Mouse (Mus musculus) cerebellum, adult 11 months (tissue): Measurements from ENCODE around the gene Creb3l4.
A peak's percentile ranks its signal among the peaks of the same experiment; 100 is the strongest.
"Not testable (repeated sequence)": the region's sequence is repeated elsewhere in the genome, so short reads cannot be mapped to it uniquely, and the experiment has no call there.

Source experiments
- DNase-seq: peaks from one replicate; pipeline ENCODE4 v3.0.0; 2022

The Creb3l4 gene

GRCm38 (mm10) chr3:90242984-90243775, at the start of gene Creb3l4:
Creb3l4 (minus strand) TSS chr3:90243512.
- no peak for DNase-seq

- peak; percentile 99 for DNase-seq
These were observed 49.3 kb upstream of the Creb3l4 start, which contains the start of gene Gatad2b for GRCm38 (mm10) chr3:90292345-90293275. Gatad2b (plus strand) TSS chr3:90293178.

GRCm38 (mm10) chr3:90291982-90292344, 48.7 kb upstream of the Creb3l4 start:
- DNase-seq = no peak

- no peak for DNase-seq
These were observed 47.3 kb upstream of the Creb3l4 start for GRCm38 (mm10) chr3:90290602-90291001.

- not testable (repeated sequence) for DNase-seq
These were observed 46.1 kb upstream of the Creb3l4 start for GRCm38 (mm10) chr3:90289403-90289802.

- no peak for DNase-seq
These were observed 40.8 kb upstream of the Creb3l4 start for GRCm38 (mm10) chr3:90284150-90284549.

GRCm38 (mm10) chr3:90280708-90281107, 37.4 kb upstream of the Creb3l4 start:
- no peak for DNase-seq

GRCm38 (mm10) chr3:90279743-90280142, 36.4 kb upstream of the Creb3l4 start:
- DNase-seq = no peak

GRCm38 (mm10) chr3:90279216-90279615, 35.9 kb upstream of the Creb3l4 start:
- DNase-seq = no peak

GRCm38 (mm10) chr3:90278211-90278610, 34.9 kb upstream of the Creb3l4 start:
- DNase-seq = no peak

GRCm38 (mm10) chr3:90277793-90278192, 34.5 kb upstream of the Creb3l4 start:
- peak; percentile 86 for DNase-seq

GRCm38 (mm10) chr3:90276858-90277257, 33.5 kb upstream of the Creb3l4 start:
- no peak for DNase-seq

GRCm38 (mm10) chr3:90275286-90275685, 32.0 kb upstream of the Creb3l4 start:
- peak; percentile 68 for DNase-seq

GRCm38 (mm10) chr3:90273855-90274254, 30.5 kb upstream of the Creb3l4 start:
- no peak for DNase-seq

GRCm38 (mm10) chr3:90272170-90272569, 28.9 kb upstream of the Creb3l4 start:
- no peak for DNase-seq

GRCm38 (mm10) chr3:90270784-90271183, 27.5 kb upstream of the Creb3l4 start:
- no peak for DNase-seq

GRCm38 (mm10) chr3:90268971-90269370, 25.7 kb upstream of the Creb3l4 start:
- no peak for DNase-seq

- DNase-seq = no peak
These were observed 24.9 kb upstream of the Creb3l4 start for GRCm38 (mm10) chr3:90268190-90268589.

GRCm38 (mm10) chr3:90266901-90267775, 23.8 kb upstream of the Creb3l4 start:
- no peak for DNase-seq

- DNase-seq = no peak
These were observed 22.8 kb upstream of the Creb3l4 start for GRCm38 (mm10) chr3:90265932-90266741.

GRCm38 (mm10) chr3:90265034-90265931, 22.0 kb upstream of the Creb3l4 start, which contains the start of gene Dennd4b:
Dennd4b (plus strand) TSS chr3:90265185.
- peak; percentile 90 for DNase-seq
